Mouse (Mus musculus) adrenal gland, postnatal 10 days (tissue): Measurements from ENCODE around the gene Mrps17. TPM values are rescaled to one million over a fixed set of nuclear protein-coding genes. Genes with fewer than 3 reads are reported as not detected.
"Not testable (repeated sequence)": the region's sequence is repeated elsewhere in the genome, so short reads cannot be mapped to it uniquely, and the experiment has no call there.

Source experiments
- DNase-seq: peaks from one replicate; pipeline ENCODE4 v3.0.0; 2021; ENCODE audit warnings: mixed read lengths
- long read RNA-seq, 2 experiments: library from polyadenylated mRNA; stranded (forward); transcript quantifications; one replicate each; pipeline ENCODE4 v2.0.0; 2021
- total RNA-seq, 2 experiments: library from RNA; stranded (reverse); gene quantifications; 2 replicates each; pipeline ENCODE4 v1.2.3; 2021

The Mrps17 gene
- 100 to 1,000 TPM in 1 of 2 experiments, 10 to 100 TPM in 1; 94.3 to 101 TPM for total RNA-seq
- long read RNA-seq, experiment 1, full-length matches to known transcripts = 161 of 198 reads
- long read RNA-seq, experiment 1, partial matches to known transcripts = 6 of 198 reads
- long read RNA-seq, experiment 1, other reads (novel, unspliced or antisense) = 31 of 198 reads
- long read RNA-seq, experiment 2, full-length matches to known transcripts = 120 of 158 reads
- long read RNA-seq, experiment 2, partial matches to known transcripts = 11 of 158 reads
- long read RNA-seq, experiment 2, other reads (novel, unspliced or antisense) = 27 of 158 reads

DNA sequence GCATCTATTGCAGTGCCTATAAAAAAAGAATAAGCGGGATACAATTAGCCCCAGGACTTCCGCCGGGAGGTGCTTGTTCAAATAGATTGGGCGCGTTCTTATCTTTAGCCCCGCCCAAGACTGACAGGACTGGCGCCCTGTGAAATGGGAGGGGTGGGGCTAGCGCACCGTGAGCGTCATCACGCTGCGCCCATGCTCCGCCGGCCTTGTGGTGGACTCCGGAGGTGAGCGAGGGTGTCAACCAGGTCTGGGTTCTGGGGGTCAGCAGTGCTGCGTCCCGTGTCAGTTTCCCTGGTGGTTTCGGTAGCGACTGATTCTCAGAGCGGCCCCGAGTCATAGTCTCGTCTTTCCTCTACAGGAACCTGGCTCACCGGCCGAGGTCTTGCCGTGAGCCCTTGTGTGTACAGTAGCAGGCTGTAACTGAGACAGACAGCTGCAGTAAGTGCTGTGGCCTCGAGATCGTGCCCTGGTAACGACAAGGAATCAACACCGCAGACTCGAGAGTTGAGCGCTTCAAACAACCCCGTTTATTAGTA, at the start of gene Mrps17:
Gene Mrps17 (plus strand): TSS at position 172 of the 536 bp plus-strand sequence.
- peak; percentile 96 for DNase-seq

- DNase-seq = no peak
These were observed 48.9 kb upstream of the Mrps17 start for GRCm38 (mm10) chr5:129666271-129666909.

DNA sequence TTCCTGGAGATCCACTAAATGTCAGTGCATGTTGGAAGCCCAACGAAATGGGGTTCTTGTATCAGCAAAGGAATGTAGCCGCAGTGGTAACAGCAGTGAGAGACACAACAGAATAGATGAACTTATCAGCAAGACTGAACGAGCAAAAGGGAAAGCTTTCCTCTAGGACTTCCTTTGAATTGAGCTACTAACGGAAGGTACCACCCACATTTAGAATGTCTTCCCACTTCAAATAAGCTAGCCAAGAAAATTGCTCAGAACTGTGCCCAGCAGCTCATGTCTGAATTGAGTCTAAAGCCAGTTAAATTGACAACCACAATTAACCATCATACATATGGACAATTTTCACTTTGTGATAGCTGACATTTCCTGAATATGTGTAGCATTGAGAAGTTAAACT, 47.4 kb upstream of the Mrps17 start:
- no peak for DNase-seq

DNA sequence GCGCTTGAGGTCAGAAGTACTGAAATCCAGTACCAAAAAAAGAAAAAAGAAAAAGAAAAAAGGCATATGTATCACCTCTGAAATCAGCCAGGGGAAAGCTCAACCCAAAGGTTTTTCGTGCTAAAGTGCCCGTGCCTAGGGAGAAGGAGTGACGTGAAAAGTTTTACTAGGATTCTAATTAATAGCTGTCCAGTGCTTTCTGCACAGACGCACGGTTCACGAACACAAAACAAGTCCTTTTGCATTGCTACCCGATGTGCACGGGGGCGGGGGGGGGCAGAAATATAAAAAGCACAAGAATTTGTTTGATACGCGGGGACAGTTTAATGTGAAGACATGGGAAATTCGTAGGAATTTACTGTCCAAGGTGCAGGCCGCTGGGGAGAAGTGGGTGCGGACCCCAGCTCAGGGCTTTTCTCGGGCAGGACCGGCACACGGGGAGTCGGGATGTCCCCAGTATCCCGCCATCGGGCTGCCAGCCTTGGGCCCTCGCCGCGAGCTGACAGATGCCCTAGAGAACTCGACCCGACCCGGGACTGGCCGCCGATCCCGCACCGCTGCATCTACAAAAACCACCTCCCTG, 45.8 kb upstream of the Mrps17 start:
- no peak for DNase-seq

GRCm38 (mm10) chr5:129670036-129670458, 45.2 kb upstream of the Mrps17 start, which contains the start of gene Zfp11:
TSS of gene Zfp11 (minus strand) at chr5:129670099.
- peak; percentile 89 for DNase-seq

DNA sequence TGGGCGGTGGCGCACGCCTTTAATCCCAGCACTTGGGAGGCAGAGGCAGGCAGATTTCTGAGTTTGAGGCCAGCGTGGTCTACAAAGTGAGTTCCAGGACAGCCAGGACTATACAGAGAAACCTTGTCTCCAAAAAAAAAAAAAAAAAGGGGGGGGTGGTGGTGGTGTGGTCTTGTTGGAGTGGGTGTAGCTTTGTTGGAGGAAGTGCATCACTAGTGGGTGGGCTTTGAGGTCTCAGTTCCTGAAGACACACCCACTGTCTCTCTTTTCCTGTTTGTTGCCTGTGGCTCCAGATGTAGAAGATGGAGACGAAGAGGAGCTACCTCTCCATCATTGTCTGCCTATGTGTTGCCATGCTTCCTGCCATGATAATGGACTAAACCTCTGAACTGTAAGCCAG, 30.2 kb upstream of the Mrps17 start:
- not testable (repeated sequence) for DNase-seq

DNA sequence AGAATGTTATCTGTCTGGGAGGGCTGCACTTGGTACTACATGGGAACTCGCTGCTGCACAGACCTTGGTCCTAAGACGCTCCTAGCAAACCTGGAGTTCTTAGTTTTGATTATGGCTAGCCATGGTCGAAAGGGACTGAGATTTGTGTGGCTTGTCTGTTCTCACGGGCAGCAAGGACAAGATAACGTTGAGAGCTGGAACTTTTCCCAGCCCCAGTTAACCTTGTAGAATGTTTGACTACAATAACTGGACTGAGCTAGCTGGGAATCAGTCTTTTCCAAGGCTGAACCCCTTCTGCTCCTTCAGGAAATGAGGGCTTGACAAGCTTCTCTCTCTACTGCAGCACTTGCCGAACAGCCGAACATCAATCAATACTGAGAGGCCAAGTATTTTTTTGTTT, 27.7 kb upstream of the Mrps17 start:
- DNase-seq = peak; percentile 66

DNA sequence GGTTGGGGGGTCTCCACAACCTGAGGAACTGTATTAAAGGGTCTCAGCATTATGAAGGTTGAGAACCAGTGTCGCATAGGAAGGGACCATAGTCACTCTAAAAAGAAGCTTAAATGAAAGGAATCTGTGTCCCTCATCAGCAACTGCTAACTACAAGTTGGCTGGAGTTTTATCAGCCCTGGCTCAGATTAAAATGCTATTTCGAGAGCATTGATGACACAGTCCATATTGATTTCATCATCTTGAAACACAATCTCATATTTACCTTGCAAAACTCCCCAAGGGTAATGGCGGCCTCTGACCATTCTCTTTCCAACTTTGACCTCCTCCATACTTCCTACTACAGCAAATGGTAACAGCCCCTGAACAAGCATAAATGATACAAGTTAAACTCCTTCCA, 24.8 kb upstream of the Mrps17 start:
- DNase-seq = no peak

DNA sequence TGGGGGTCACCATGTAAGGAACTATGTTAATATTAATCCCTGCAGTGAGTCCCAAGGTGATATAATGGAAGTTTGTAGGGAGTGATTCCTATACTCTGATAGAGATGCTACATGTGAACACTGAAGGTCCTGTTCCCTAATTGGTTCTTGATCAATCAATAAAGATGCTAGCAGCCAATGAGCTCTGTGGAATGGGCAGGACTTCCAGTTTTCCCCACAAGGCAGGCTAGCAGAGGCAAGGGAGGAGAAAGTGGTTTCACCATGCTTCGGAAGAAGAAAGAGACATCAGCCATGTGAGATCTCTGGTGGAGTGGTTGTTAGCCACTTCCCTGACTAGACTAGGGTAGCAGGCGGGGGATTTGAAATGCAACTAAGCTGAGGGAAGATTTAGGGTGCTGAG, 14.8 kb upstream of the Mrps17 start:
- no peak for DNase-seq

- no peak for DNase-seq
These were observed 13.6 kb upstream of the Mrps17 start for GRCm38 (mm10) chr5:129701706-129702105.

DNA sequence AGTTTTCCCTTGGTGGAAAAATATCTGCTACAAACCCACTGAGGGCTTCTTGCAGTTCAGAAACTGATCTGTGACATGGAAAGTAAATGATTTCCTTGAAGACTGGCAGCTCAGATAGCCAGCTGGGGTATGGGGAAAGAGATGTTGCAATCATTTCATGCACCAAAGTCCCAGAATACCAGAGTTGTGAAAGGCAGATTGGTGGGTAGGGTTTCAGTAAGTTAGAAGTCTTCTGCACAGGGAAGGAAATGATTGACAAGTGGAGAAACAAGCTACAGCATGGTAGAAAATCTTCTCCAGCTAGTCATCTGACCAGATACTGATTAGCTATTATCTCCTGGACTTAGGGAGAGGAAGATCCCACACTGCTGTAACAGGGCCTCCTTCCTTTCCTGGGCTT, 11.9 kb upstream of the Mrps17 start:
- DNase-seq = no peak

GRCm38 (mm10) chr5:129708412-129708811, 6.9 kb upstream of the Mrps17 start, which contains the start of gene Sept14:
TSS of gene Sept14 (minus strand) at chr5:129708512.
- DNase-seq = no peak

- no peak for DNase-seq
These were observed 1.7 kb downstream of the Mrps17 start for GRCm38 (mm10) chr5:129717016-129717415.

GRCm38 (mm10) chr5:129720176-129720575, 4.9 kb downstream of the Mrps17 start:
- DNase-seq = no peak

- no peak for DNase-seq
These were observed 9.0 kb downstream of the Mrps17 start for GRCm38 (mm10) chr5:129724268-129724667.

- peak; percentile 96 for DNase-seq
These were observed 9.8 kb downstream of the Mrps17 start, which contains the start of gene Nipsnap2 for GRCm38 (mm10) chr5:129724834-129725773. TSS of gene Nipsnap2 (plus strand) at chr5:129725063.

DNA sequence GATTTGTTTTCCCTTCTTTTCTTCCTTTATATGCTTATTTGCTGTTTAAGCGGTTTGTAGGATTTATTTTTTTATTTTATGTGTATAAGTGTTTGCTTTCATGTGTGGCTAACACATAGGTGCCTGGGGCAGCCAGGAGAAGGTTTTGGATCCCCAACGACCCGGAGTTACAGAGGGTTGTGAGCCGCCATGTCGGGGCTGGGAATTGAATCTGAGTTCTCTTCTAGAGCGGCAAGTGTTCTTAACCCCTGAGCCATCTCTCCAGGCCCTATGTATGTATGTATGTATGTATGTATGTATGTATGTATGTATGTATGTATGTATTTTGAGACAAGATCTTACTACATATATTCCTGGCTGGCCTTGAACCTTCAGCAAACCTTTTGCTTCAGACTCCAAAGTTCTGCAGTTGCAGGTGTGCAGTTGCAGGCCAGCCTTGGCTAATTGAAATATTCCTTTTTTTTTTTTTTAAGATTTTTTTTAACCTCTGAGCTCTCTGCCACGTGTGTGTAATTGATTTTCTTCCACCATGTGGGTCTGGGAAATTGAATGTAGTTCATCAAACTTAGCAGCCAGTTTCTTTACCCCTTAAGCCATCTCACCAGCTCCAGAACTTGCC, 10.6 kb downstream of the Mrps17 start:
- DNase-seq = peak; percentile 54

DNA sequence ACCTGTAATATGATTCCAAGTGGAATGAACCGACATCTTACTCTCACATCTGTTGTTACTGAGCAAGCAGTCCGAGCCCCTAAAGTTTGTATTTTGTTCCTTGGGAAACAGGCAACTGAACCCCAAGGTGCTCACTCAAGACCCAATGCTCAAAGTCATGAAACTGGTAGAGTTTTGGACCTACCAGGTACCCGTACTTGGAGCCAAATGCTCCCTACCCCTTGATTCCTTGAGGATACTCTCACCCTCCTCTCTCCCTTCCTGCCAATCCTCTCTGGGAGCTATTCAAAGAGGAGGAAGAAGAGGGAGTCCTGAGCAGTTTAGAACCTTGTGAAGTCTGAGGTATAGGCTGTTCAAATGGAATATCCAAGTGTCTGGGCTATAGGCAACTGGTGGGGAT, 11.5 kb downstream of the Mrps17 start:
- DNase-seq = no peak

DNA sequence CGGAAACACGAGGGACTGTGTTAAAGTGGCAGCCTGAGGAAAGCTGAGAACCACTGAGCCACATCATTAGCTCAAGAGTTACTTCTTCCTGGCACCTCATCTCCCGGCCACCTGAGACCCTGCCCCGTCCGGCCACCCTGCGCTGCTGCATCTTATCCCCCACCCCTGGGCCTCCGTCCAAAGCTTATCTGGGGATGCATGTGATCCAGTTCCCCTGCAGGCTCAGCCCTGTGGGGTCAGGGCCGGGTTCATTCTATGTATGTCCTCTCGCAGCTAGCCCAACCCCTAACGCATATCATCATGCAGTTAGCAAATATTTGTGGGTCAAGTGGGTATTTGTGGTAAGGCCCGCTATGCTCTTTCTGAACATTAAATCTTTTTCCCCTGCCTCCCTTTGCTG, 14.0 kb downstream of the Mrps17 start:
- peak; percentile 32 for DNase-seq

DNA sequence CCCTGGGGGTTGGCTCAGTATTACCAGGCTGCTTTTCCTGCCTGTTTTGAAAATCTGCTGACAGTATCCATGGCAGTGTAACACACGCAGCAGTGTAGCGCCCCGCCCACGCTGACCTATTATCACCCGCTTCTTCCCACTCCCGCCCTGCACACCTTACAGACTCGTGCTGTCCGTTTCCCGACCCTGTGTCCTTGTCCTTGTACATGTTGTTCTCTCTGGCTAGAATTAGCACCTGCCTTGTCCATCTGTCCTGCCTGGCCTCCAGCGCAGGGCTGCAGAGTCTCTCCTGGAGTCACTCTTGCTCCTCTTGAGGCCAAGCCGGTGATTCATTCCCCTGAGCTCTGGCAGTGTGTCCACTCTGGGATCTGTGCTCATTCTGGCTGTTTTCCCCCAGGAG, 15.0 kb downstream of the Mrps17 start:
- peak; percentile 60 for DNase-seq

- no peak for DNase-seq
These were observed 15.7 kb downstream of the Mrps17 start for GRCm38 (mm10) chr5:129731021-129731420.
